Mouse (Mus musculus) heart, adult 2 months (tissue): ENCODE data around the gene Ptch1.

Experiments
- CTCF ChIP-seq: fragments of 200-600 bp; IDR thresholded peaks from 2 replicates; pipeline ENCODE4 v1.8.1; 2022; ENCODE audit warnings: antibody characterized with exemption, mild to moderate bottlenecking, moderate library complexity
- EP300 ChIP-seq: fragments of 200-500 bp; IDR thresholded peaks from 2 replicates; pipeline ENCODE4 v1.6.1; 2011; ENCODE audit warnings: low read depth, low read length, control low read depth; ENCODE audit not compliant: insufficient read depth
- POLR2A ChIP-seq: fragments of 200-500 bp; IDR thresholded peaks from 2 replicates; pipeline ENCODE4 v1.6.1; 2011; ENCODE audit warnings: mild to moderate bottlenecking, low read depth, low read length, control low read depth; ENCODE audit not compliant: insufficient read depth

DNA sequence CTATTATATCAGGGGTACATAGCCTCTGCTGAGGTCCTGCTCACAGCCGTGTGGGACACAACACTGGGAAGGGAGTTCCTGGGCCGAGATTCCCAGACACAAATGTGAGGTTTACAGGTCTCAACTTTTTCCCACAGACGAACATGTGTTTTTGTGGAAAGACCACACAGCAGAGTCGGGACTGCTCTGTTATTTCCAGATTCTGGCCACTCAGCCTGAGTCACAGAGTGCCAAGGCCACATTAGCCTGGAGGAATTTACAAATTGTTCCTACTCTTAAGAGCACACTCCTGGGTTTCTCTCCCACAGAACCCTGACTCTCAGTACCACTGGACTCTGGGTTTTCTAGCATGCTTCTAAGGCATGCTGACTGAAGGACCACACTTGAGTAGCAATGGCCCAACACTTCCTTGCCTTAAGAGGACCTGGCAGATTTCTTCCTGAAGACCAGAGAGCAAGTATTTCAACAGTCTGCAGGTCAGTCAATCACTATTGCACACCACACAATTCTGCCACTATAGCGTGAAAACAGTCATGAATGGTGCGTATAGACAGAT is 66.3 kb downstream of the Ptch1 start:
- TF ChIP-seq CTCF = no peak
- TF ChIP-seq POLR2A = no peak
- TF ChIP-seq EP300 = no peak
